Comparison of ENCODE assay signal across 12 mouse cellular contexts in genomic region chr11:119811022-119811421, GRCm38 (mm10).
DNase-seq lines count a peak whose midpoint lies in the region; ATAC-seq lines count a peak whose summit lies in the region.
"Had no signal": no experiment of that assay in that cellular context is flagged by ENCODE, and none has a peak within 500 bp of the region (broad histone marks: within the 10 kb centered on the region; RNA-seq: fewer than 3 reads in every experiment).

No protein-coding gene starts in this region.

- H3K9me3 ChIP-seq in kidney, embryonic 16.5 days (ENCODE audit: low read length), result no peaks in the 10 kb centered on the region
- H3K9me3 ChIP-seq: embryonic facial prominence, embryonic 12.5 days; hindbrain, embryonic 15.5 days; liver, embryonic 13.5 days had no signal

- ATAC-seq in kidney, embryonic 16.5 days (ENCODE audit: low FRiP score, low TSS enrichment), result no peak
- peak; percentile 37 for ATAC-seq in common myeloid progenitor, adult 5-6 weeks (replicated peaks; ENCODE audit: low read depth, poor library complexity, severe bottlenecking)

- DNase-seq in kidney, postnatal 10 days, result peak; percentile 38
- DNase-seq in adrenal gland, postnatal 10 days, result peak; percentile 33
- DNase-seq in left cerebral cortex, postnatal 36 days (ENCODE audit: low spot score in 2 of 2), result peak; percentile 68 to 75
- DNase-seq in cerebellum, adult 8-10 months, result no peak
- no peak for DNase-seq in heart, postnatal 25 days (ENCODE audit: low spot score)
- no peak for DNase-seq in heart, adult 18-20 months
- DNase-seq: gastrocnemius, postnatal 14 days; liver, embryonic 13.5 days had no signal

- no peak overlapping the region for H3K4me2 ChIP-seq in kidney, embryonic 16.5 days (replicated peaks; ENCODE audit: low read depth, low read length)
- H3K4me2 ChIP-seq: embryonic facial prominence, embryonic 12.5 days; hindbrain, embryonic 15.5 days; liver, embryonic 13.5 days had no signal

- intact Hi-C loops in left cerebral cortex, postnatal 36 days (cut with DNase I), result no loop called here
- intact Hi-C loops in heart, postnatal 25 days (cut with DNase I), result no loop called here

- no peak overlapping the region for H3K4me3 ChIP-seq in kidney, embryonic 16.5 days (ENCODE audit: low read length)
- H3K4me3 ChIP-seq: embryonic facial prominence, embryonic 12.5 days; hindbrain, embryonic 15.5 days; liver, embryonic 13.5 days had no signal

- no peak overlapping the region for H3K27ac ChIP-seq in kidney, embryonic 16.5 days (ENCODE audit: low read length)
- H3K27ac ChIP-seq: embryonic facial prominence, embryonic 12.5 days; hindbrain, embryonic 15.5 days; liver, embryonic 13.5 days had no signal

- no peak overlapping the region for H3K9ac ChIP-seq in kidney, embryonic 16.5 days (replicated peaks; ENCODE audit: low read length)
- H3K9ac ChIP-seq: embryonic facial prominence, embryonic 12.5 days; hindbrain, embryonic 15.5 days; liver, embryonic 13.5 days had no signal

- 44% methylated on average over 8 of the region's 8 CpGs for WGBS in kidney, embryonic 16.5 days

- H3K4me1 ChIP-seq in kidney, embryonic 16.5 days (ENCODE audit: insufficient read depth, low read length), result no peaks in the 10 kb centered on the region

- H3K36me3 ChIP-seq in kidney, embryonic 16.5 days (ENCODE audit: insufficient read depth, low read length), result peaks cover 9% of the 10 kb centered on the region

- no peaks in the 10 kb centered on the region for H3K27me3 ChIP-seq in kidney, embryonic 16.5 days (ENCODE audit: insufficient read depth, low read length)
- H3K27me3 ChIP-seq: embryonic facial prominence, embryonic 12.5 days; hindbrain, embryonic 15.5 days; liver, embryonic 13.5 days had no signal

Comparison
In these comparisons a context has a peak if more than half of its experiments do, and no peak if none do; other contexts are left out.
1. DNase-seq: peak in kidney, postnatal 10 days (single experiment), adrenal gland, postnatal 10 days (single experiment) and left cerebral cortex, postnatal 36 days (2 of 2); none in cerebellum, adult 8-10 months (single experiment), heart, postnatal 25 days (single experiment) and heart, adult 18-20 months (0 of 2).